Mouse (Mus musculus): Measurements from ENCODE around the gene Ccdc88a.

DNA sequence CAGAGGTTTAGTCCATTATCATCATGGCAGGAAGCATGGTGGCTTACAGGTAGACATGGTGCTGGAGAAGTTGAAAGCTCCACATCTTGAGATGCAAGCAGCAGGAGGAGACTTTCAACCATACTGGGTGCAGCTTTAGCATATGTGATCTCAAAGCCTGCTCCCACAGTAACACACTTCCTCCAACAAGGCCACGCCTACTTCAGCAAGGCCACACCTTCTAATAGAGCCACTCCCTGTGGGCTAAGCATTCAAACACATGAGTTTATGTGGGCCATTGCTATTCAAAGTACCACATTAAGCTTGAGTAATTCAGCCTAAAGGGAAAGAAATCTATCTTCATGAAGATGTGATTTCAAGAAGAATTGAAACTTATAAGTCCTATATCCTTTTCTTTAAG, 119.7 kb downstream of the Ccdc88a start:
- no peak for TF ChIP-seq POLR2A (IDR thresholded peaks at IDR 0.05; ENCODE audit: insufficient read depth, low read length)
- TF ChIP-seq CTCF (IDR thresholded peaks at IDR 0.05; ENCODE audit: low read depth, low read length): no peak

Measured in ES-Bruce4 (cell line).